Mouse (Mus musculus): Measurements from ENCODE around the gene Necab2.
A peak's percentile ranks its signal among the peaks of the same experiment; 100 is the strongest.

Gene Necab2

DNA sequence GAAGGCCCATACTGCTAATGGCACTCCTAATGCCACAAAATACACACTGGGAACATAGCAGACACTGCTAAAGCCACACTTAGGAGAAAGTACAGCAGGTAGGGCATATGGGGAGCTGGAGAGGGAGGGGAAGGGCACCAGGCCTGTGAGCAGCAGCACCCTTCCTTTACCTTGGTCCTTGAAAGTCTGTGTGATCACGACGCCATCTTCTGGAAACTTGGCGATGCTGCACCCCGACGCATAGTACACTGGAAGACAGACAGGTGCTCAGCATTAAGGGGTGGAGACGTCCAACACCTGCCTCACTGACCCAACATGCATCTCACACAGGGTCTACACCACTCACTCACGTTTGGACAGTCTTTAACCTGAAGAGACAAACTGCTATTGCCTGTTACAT is 73.6 kb downstream of the Necab2 start:
- peak; percentile 35 for DNase-seq (ENCODE audit: low read depth)
